Mouse (Mus musculus): ENCODE results near the gene 4930432K21Rik. TPM values are rescaled to one million over a fixed set of nuclear protein-coding genes. Genes with fewer than 3 reads are reported as not detected.

4930432K21Rik gene
- polyA plus RNA-seq, 1 experiment from 2014 or later, result 2.3 TPM

DNA sequence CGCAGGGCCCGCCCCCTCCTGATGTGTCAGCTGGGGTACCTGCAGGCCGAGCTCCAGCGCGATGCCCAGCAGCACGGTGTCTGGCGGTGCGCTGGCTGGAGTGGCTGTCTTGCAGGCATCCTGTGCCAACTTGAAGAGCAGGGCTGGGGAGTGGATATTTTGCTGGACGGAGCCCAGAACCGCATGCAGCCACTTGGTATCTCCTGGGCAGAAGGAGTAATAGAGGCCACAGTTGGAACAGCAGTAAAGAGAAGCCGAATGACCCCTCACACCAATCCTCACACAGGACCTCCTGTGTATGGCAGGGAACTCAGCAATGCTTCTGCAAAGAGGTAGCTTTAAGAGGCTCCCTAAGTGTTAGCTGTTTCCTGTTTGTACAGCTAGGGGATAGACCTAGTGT, 69.4 kb downstream of the 4930432K21Rik start:
- Histone ChIP-seq H3K4me3 (no peak overlapping the region), H3K9ac (no peak overlapping the region), H3K27me3 (no peaks in the 10 kb centered on the region), H3K4me1 (no peaks in the 10 kb centered on the region), H3K9me3 (replicated peaks) (no peaks in the 10 kb centered on the region), H3K36me3 (ENCODE audit: poor library complexity, severe bottlenecking) (peaks cover 98% of the 10 kb centered on the region), H3K4me2 (no peak overlapping the region), H3K27ac (no peak overlapping the region)
- 97% methylated on average over 11 of the region's 11 CpGs for WGBS
- no peak for ATAC-seq

DNA sequence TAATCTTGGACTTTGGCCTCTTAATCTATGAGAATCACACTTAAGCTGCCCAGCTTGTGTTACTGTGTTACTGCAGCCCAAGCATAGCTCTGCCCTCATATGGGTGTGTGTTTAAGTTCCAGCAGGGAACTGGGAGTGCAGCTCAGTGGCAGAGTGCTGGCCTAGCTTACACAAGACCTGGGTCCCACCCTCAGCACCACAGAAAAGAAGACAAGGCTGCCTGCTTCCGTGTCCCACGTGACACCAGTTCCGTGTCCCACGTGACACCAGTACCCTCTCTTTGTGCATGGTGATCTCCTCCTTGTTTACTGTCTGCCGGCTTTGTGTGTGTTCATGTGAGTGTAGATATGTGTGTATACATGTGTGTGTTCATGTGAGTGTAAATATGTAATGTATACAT, 70.3 kb downstream of the 4930432K21Rik start:
- Histone ChIP-seq H3K27ac (no peak overlapping the region), H3K27me3 (no peaks in the 10 kb centered on the region), H3K4me1 (no peaks in the 10 kb centered on the region), H3K4me3 (no peak overlapping the region), H3K9me3 (replicated peaks) (no peaks in the 10 kb centered on the region), H3K36me3 (ENCODE audit: poor library complexity, severe bottlenecking) (peaks cover 98% of the 10 kb centered on the region), H3K4me2 (no peak overlapping the region), H3K9ac (no peak overlapping the region)
- WGBS, result 96% methylated on average over 5 of the region's 5 CpGs
- no peak for ATAC-seq

DNA sequence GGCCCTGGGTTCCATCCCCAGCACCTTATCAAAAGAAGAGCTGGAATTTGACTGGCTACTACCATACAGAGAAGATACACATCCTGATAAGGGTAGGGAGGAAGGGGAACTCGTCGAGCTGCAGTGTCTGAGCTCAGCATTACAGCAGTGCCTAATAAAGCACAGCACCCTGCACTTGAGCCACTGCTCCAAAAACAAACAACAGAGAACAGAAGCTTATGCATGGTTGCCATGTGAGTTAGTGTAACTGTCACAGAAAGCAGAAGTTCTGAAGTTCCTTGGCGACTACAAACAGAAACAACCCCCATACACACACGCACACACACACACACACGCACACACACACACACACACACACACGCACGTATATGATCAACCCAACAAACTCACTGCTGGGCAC, 72.3 kb downstream of the 4930432K21Rik start:
- ATAC-seq, result no peak
- WGBS, result 89% methylated on average over 7 of the region's 7 CpGs
- Histone ChIP-seq H3K4me1 (no peaks in the 10 kb centered on the region), H3K27me3 (no peaks in the 10 kb centered on the region), H3K36me3 (ENCODE audit: poor library complexity, severe bottlenecking) (peaks cover 98% of the 10 kb centered on the region), H3K4me3 (no peak overlapping the region), H3K27ac (no peak overlapping the region), H3K9me3 (replicated peaks) (no peaks in the 10 kb centered on the region), H3K9ac (no peak overlapping the region), H3K4me2 (no peak overlapping the region)

MicroRNAs within 50 kb of the gene (microRNA counts, 519-probe panel; counts per million panel counts)
- microRNA mmu-miR-181c (3,482 counts per million, percentile 72 among the panel's probes with 10 or more counts), microRNA mmu-miR-23a (4,322 counts per million, percentile 82 among the panel's probes with 10 or more counts), microRNA mmu-miR-27a (4,676 counts per million, percentile 87 among the panel's probes with 10 or more counts)

Small RNA genes within 50 kb of the gene (microRNA-seq; reads per million reads assigned to microRNA genes)
- gene Gm25110 (not detected), gene Mir181c (15,888 reads per million, percentile 97 among the genes with 10 or more reads in this experiment), gene Mir181d (8,189 reads per million, percentile 95 among the genes with 10 or more reads in this experiment), gene Mir23a (5,646 reads per million, percentile 91 among the genes with 10 or more reads in this experiment), gene Mir24-2 (not detected), gene Mir27a (99.5 reads per million, percentile 51 among the genes with 10 or more reads in this experiment), gene Mir3074-2 (not detected)

Other genes starting within 250 kb of the 4930432K21Rik start
- gene Adgrl1, start 247.9 kb upstream of the 4930432K21Rik start, polyA plus RNA-seq (2015; fragmentation: Nextera tagmentation; extraction: Ambion mirVana), result 32.8 and 38.5 TPM in 2 replicates
- gene Gm10644, start 192.8 kb upstream of the 4930432K21Rik start, polyA plus RNA-seq (2015; fragmentation: Nextera tagmentation; extraction: Ambion mirVana), result 0.67 and 0.98 TPM in 2 replicates
- 44.0 and 44.9 TPM in 2 replicates for gene Asf1b, start 192.5 kb upstream of the 4930432K21Rik start, polyA plus RNA-seq (2015; fragmentation: Nextera tagmentation; extraction: Ambion mirVana)
- 146 and 148 TPM in 2 replicates for gene Prkaca, start 175.0 kb upstream of the 4930432K21Rik start, polyA plus RNA-seq (2015; fragmentation: Nextera tagmentation; extraction: Ambion mirVana)
- 9.5 and 10.2 TPM in 2 replicates for gene Samd1, start 150.4 kb upstream of the 4930432K21Rik start, polyA plus RNA-seq (2015; fragmentation: Nextera tagmentation; extraction: Ambion mirVana)
- gene 1700067K01Rik, start 146.5 kb upstream of the 4930432K21Rik start, polyA plus RNA-seq (2015; fragmentation: Nextera tagmentation; extraction: Ambion mirVana), result 1.00 and 1.2 TPM in 2 replicates
- gene 2210011C24Rik, start 135.9 kb upstream of the 4930432K21Rik start, polyA plus RNA-seq (2015; fragmentation: Nextera tagmentation; extraction: Ambion mirVana), result 0.37 TPM in 1 of 2 replicates, not detected in the other
- 1.9 and 2.1 TPM in 2 replicates for gene Palm3, start 126.6 kb upstream of the 4930432K21Rik start, polyA plus RNA-seq (2015; fragmentation: Nextera tagmentation; extraction: Ambion mirVana)
- gene Il27ra, start 105.4 kb upstream of the 4930432K21Rik start, polyA plus RNA-seq (2015; fragmentation: Nextera tagmentation; extraction: Ambion mirVana), result 0.23 and 0.29 TPM in 2 replicates
- not detected in 2 replicates for gene Rln3, start 103.0 kb upstream of the 4930432K21Rik start, polyA plus RNA-seq (2015; fragmentation: Nextera tagmentation; extraction: Ambion mirVana)
- 1.1 and 1.5 TPM in 2 replicates for gene Gm10643, start 82.9 kb upstream of the 4930432K21Rik start, polyA plus RNA-seq (2015; fragmentation: Nextera tagmentation; extraction: Ambion mirVana)
- 6.7 and 8.3 TPM in 2 replicates for gene Rfx1, start 81.2 kb upstream of the 4930432K21Rik start, polyA plus RNA-seq (2015; fragmentation: Nextera tagmentation; extraction: Ambion mirVana)
- 17.0 and 19.2 TPM in 2 replicates for gene Dcaf15, start 43.3 kb upstream of the 4930432K21Rik start, polyA plus RNA-seq (2015; fragmentation: Nextera tagmentation; extraction: Ambion mirVana)
- gene Podnl1, start 22.0 kb upstream of the 4930432K21Rik start, polyA plus RNA-seq (2015; fragmentation: Nextera tagmentation; extraction: Ambion mirVana), result 0.24 and 0.27 TPM in 2 replicates
- 18.6 and 24.1 TPM in 2 replicates for gene Cc2d1a, start 89 bp upstream of the 4930432K21Rik start, polyA plus RNA-seq (2015; fragmentation: Nextera tagmentation; extraction: Ambion mirVana)
- gene Nanos3, start 37.2 kb downstream of the 4930432K21Rik start, polyA plus RNA-seq (2015; fragmentation: Nextera tagmentation; extraction: Ambion mirVana), result 4.7 and 6.5 TPM in 2 replicates
- gene Zswim4, start 89.0 kb downstream of the 4930432K21Rik start, polyA plus RNA-seq (2015; fragmentation: Nextera tagmentation; extraction: Ambion mirVana), result 43.1 and 44.0 TPM in 2 replicates
- gene D8Ertd738e, start 101.7 kb downstream of the 4930432K21Rik start, polyA plus RNA-seq (2015; fragmentation: Nextera tagmentation; extraction: Ambion mirVana), result 294 and 310 TPM in 2 replicates
- gene Mri1, start 109.3 kb downstream of the 4930432K21Rik start, polyA plus RNA-seq (2015; fragmentation: Nextera tagmentation; extraction: Ambion mirVana), result 57.3 and 64.1 TPM in 2 replicates
- 26.8 and 28.9 TPM in 2 replicates for gene Ccdc130, start 122.4 kb downstream of the 4930432K21Rik start, polyA plus RNA-seq (2015; fragmentation: Nextera tagmentation; extraction: Ambion mirVana)
- gene Cacna1a, start 240.4 kb downstream of the 4930432K21Rik start, polyA plus RNA-seq (2015; fragmentation: Nextera tagmentation; extraction: Ambion mirVana), result 9.7 and 9.8 TPM in 2 replicates

All from forebrain, embryonic 13.5 days (tissue).